Mouse (Mus musculus) small intestine, adult 2 months (tissue): ENCODE measurements around the gene Ak3. TPM values are rescaled to one million over a fixed set of nuclear protein-coding genes. Genes with fewer than 3 reads are reported as not detected.
A peak's percentile ranks its signal among the peaks of the same experiment; 100 is the strongest.

ENCODE experiments used
- H3K27ac ChIP-seq: fragments of 200-500 bp; 2 replicates; pipeline ENCODE4 v1.5.1; 2012; ENCODE audit warnings: low read depth, low read length, control low read depth, inconsistent platforms; ENCODE audit not compliant: insufficient read depth
- H3K27me3 ChIP-seq: fragments of 200-500 bp; 2 replicates; pipeline ENCODE4 v1.6.1; 2012; ENCODE audit warnings: mild to moderate bottlenecking, moderate library complexity, low read length, inconsistent platforms; ENCODE audit not compliant: control insufficient read depth, insufficient read depth
- H3K36me3 ChIP-seq: fragments of 200-500 bp; 2 replicates; pipeline ENCODE4 v1.6.1; 2012; ENCODE audit warnings: mild to moderate bottlenecking, low read length, control low read depth, inconsistent platforms; ENCODE audit not compliant: control insufficient read depth, insufficient read depth
- H3K4me1 ChIP-seq: fragments of 200-500 bp; 2 replicates; pipeline ENCODE4 v1.6.1; 2012; ENCODE audit warnings: low read length, inconsistent platforms, mixed read lengths; ENCODE audit not compliant: control insufficient read depth, insufficient read depth, insufficient read length
- H3K4me3 ChIP-seq: fragments of 200-500 bp; 2 replicates; pipeline ENCODE4 v1.5.1; 2012; ENCODE audit warnings: low read depth, mild to moderate bottlenecking, control low read depth, inconsistent platforms, low read length, moderate library complexity
- CTCF ChIP-seq: fragments of 200-500 bp; IDR thresholded peaks from 2 replicates; pipeline ENCODE4 v1.5.1; 2012; ENCODE audit warnings: low read depth, mild to moderate bottlenecking, control low read depth, inconsistent platforms, low read length, moderate library complexity, mixed read lengths; ENCODE audit not compliant: insufficient replicate concordance, insufficient read length; ENCODE audit errors: extremely low read depth
- POLR2A ChIP-seq: fragments of 200-500 bp; IDR thresholded peaks from 2 replicates; pipeline ENCODE4 v1.6.1; 2012; ENCODE audit warnings: low read depth, mild to moderate bottlenecking, control low read depth, inconsistent platforms, low read length, moderate library complexity
- WGBS: fragments of 180-500 bp; shearing (Covaris S2); methylation state at CpG from one replicate; pipeline ENCODE4 v1.1.7; 2018; 5-methylcytosine and 5-hydroxymethylcytosine counted together
- polyA plus RNA-seq: library from polyadenylated mRNA; depleted of rRNA; stranded (reverse); fragments of >200 nt; gene quantifications from 2 replicates; pipeline ENCODE4 v1.2.3, GENCODE M21; 2012

The Ak3 gene
- polyA plus RNA-seq, 1 experiment, result 124 TPM

DNA sequence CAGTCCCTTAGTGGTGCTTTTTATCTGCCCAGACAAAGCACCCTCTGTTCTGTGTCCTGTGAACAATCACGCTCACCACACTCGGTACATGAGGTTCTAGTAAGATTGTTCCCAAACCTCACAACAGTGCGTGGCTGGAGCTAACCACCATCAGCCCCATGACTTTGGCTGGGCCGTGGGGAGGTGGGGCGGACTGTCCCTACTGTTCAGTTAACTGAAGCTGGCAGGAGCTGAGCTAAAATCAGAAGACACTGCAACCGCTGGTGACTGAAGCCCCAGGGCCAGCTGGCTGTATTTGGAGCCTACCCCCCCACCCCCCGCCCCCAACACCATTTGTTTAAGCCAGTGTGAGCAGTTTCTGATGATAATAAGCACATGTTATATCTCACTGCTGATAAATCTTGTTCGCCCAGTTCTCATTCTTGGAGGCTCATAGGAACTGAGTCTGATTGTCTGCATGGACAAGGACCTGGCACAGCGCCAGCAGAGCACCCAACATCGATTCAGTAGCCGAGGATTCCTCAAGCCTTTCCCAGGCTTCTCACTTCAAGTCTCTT lies 23.3 kb downstream of the Ak3 start:
- TF ChIP-seq CTCF (no peak), POLR2A (no peak)
- 74% methylated on average over 11 of the region's 11 CpGs for WGBS
- Histone ChIP-seq H3K4me3 (no peak overlapping the region), H3K4me1 (no peaks in the 10 kb centered on the region), H3K27me3 (no peaks in the 10 kb centered on the region), H3K27ac (no peak overlapping the region), H3K36me3 (peaks cover 64% of the 10 kb centered on the region)

DNA sequence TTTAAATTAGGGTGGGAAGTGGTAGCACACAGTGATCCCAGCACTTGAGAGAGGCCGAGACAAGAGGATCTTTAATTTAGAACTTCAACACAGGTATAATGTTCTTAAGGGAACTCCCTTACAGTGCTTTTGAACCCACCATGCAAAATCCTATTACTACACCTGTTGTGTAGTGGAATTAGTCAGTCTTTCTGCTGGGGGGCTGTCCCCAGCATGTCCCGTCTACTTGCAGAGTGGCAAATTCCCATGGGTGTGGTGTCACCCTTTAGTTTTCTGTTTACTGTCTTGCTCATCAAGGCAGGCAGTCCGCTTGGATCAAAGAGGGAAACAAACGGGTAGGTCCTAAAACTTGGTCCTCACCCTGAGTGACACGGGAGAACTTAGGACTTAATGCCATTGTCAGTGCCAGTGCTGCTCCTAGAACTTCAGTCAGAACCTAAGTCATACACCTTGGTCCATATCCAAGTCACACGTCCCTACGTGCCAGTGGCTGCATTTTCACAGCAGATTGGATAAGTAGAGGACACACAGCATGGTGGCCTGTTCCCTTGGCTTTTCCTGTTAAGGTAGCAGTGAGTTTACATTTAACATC lies 25.9 kb downstream of the Ak3 start:
- H3K4me1 ChIP-seq, result no peaks in the 10 kb centered on the region
- TF ChIP-seq POLR2A, result no peak
- TF ChIP-seq CTCF, result no peak
- H3K4me3 ChIP-seq, result no peak overlapping the region
- peaks cover 79% of the 10 kb centered on the region for H3K36me3 ChIP-seq
- no peak overlapping the region for H3K27ac ChIP-seq
- WGBS, result 84% methylated on average over 7 of the region's 7 CpGs
- no peaks in the 10 kb centered on the region for H3K27me3 ChIP-seq

DNA sequence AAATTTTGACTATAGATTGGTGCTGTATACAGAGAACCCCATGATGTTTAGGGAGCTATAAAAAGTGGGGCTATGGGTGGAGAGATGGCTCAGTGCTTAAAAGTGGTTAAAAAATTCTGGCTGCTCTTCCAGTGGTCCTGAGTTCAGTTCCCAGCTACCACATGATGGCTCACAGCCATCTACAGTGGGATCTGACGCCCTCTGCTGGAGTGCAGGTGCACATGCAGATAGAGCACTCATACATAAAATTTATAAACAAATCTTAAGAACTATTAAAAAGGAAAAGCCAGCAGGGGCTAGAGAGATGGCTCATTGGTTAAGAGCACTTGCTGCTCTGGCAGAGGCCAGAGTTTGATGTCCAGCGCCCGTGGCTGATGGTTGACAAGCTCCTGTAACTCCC lies 28.1 kb downstream of the Ak3 start:
- TF ChIP-seq CTCF, result peak; percentile 50; the same call in 1 of the 2 replicates
- TF ChIP-seq POLR2A, result no peak
- 96% methylated on average over 3 of the region's 3 CpGs for WGBS
- Histone ChIP-seq H3K27ac (no peak overlapping the region), H3K27me3 (no peaks in the 10 kb centered on the region), H3K4me3 (no peak overlapping the region), H3K4me1 (no peaks in the 10 kb centered on the region), H3K36me3 (peaks cover 76% of the 10 kb centered on the region)

DNA sequence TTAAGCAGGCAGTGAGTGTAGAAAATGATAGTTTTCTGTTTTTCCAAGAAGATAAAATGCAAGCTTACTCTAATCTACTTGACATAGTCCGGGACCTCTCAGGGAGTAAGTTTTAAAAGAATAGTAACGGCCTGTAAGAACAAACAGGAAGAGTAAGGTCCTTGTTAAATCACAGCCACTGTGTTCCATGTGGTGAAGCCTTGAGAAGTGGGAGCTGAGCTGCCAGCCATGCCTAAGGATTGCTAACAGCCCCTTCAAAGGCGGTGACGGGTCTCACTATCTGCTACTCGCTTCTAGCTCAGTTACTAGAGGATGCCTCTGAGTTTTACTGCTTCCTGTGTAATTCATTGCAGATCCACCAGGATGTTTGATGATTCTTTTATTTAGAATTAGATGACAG lies 31.0 kb downstream of the Ak3 start:
- no peak overlapping the region for H3K27ac ChIP-seq
- 84% methylated on average over 5 of the region's 5 CpGs for WGBS

DNA sequence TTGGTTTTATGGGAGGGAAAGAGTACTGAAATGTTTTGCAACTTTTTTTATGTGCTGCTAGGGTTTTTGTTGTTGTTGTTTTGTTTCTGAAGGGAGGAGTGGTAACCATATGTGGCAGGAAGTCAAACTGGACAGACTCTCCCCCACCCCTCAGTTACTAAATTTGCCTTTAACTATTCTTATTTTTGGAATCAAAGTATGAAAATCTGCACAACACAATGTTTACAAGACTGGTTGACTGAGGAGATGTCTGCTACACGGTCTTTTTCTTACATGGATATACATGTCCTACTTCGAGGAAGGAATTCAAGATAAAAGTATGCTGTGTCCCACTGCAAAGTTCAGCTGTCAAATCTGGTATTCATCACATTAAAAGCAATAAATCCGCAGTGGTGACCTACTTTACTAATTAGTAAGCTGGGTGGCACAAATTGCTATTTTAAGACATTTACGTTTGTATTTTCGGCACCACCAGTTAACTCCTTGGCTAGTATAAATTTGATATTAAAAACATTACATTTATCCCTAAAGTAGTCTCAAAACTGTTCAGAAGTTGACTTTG lies 31.5 kb downstream of the Ak3 start:
- TF ChIP-seq POLR2A (no peak), CTCF (no peak)
- Histone ChIP-seq H3K36me3 (peaks cover 70% of the 10 kb centered on the region), H3K4me3 (no peak overlapping the region), H3K4me1 (no peaks in the 10 kb centered on the region), H3K27me3 (no peaks in the 10 kb centered on the region), H3K27ac (no peak overlapping the region)
- 84% methylated on average over 5 of the region's 5 CpGs for WGBS

More for the DNA sequence above, 31.0 kb downstream of the Ak3 start:
- no peak overlapping the region for H3K4me3 ChIP-seq
- H3K36me3 ChIP-seq, result peaks cover 70% of the 10 kb centered on the region
- H3K4me1 ChIP-seq, result no peaks in the 10 kb centered on the region
- TF ChIP-seq CTCF, result no peak
- no peak for TF ChIP-seq POLR2A
- H3K27me3 ChIP-seq, result no peaks in the 10 kb centered on the region

DNA sequence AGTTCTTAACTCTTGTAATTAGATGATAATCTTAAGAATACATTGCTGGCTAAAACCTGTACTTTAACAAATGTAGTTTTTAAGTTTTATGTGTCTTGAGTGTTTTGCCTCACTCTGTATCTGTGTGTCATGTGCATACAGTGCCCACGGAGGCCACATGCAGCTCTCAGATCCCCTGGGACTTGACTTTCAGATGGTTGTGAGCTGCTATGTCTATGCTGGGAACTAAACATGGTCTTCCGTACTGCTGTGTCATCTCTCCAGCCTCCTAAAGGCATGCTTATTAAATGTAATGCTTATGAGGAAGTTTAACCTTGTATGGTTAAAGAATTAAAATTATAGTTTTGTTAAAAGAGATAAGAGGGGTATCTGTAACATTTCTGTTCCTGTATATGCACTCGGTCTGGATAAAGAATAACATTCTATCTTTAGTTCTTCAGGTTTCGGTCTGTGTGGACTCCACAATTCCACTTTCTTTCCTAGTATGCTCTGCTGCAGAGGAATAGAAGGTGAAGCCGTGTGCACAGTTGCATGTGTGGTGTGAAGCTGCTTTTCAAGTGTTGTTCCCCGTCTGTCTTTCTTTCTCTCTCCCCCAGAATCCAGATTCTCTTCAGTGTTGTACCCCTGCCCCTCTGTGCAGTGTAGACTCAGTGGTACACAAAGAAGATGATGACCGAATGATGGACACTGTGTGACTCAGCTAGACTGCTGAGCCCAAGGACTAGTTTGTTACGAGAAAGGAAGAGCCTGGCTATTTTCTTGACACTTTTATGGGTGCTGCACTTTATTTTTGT lies 32.2 kb downstream of the Ak3 start:
- no peak overlapping the region for H3K4me3 ChIP-seq
- WGBS, result 84% methylated on average over 8 of the region's 8 CpGs
- H3K36me3 ChIP-seq, result peaks cover 68% of the 10 kb centered on the region
- TF ChIP-seq POLR2A (no peak), CTCF (no peak)
- no peaks in the 10 kb centered on the region for H3K4me1 ChIP-seq
- no peaks in the 10 kb centered on the region for H3K27me3 ChIP-seq
- H3K27ac ChIP-seq, result no peak overlapping the region
